Mouse (Mus musculus): Measurements from ENCODE around the gene Helz2.
A peak's percentile ranks its signal among the peaks of the same experiment; 100 is the strongest.

- no peak for TF ChIP-seq POLR2A (IDR thresholded peaks at IDR 0.05; ENCODE audit: control insufficient read depth, low read depth, low read length)
- 0 out of 2 replicates have a peak, but pooled peaks have one; percentile 9 for TF ChIP-seq CTCF (IDR thresholded peaks at IDR 0.05; ENCODE audit: control insufficient read depth, insufficient read depth, insufficient replicate concordance, low read depth, low read length)
Observed at GRCm38 (mm10) chr2:181237251-181238014, 4.4 kb downstream of the Helz2 start.

Data from testis, adult 2 months (tissue).